Mouse (Mus musculus): ENCODE results near the gene Mmp17. TPM values are rescaled to one million over a fixed set of nuclear protein-coding genes. Genes with fewer than 3 reads are reported as not detected.

The Mmp17 gene
- polyA plus RNA-seq, 1 experiment from 2014 or later, result 7.3 TPM

DNA sequence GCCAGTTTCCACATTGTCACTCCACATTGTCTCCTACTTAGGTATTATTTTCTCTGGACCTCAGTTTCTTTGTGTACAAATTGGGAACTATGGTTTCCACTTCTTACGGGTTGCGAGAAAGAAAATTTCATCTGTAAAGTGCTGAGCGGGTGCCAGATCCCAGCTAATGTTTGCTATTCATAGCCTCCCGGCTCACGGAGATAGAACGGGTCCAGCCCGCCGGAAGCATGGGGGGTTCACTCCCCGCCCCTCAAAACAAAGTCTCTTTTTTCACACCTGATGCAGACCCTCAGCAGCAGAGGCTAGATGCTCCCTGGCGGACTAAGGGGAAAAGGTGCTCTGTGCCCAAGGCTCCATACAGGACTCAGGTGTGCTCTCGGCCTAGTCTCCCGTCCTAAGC is 638 bp upstream of the Mmp17 start:
- H3K9ac ChIP-seq, result peak overlapping the region; percentile 93
- WGBS, result 6% methylated on average over 12 of the region's 12 CpGs
- DNase-seq (ENCODE audit: low spot score) (peak; percentile 36), ATAC-seq (ENCODE audit: low FRiP score) (no peak)
- peaks cover 23% of the 10 kb centered on the region for H3K4me1 ChIP-seq (replicated peaks; ENCODE audit: control insufficient read depth, insufficient read depth, low read length)
- peak overlapping the region; percentile 100 for H3K4me2 ChIP-seq (replicated peaks)
- H3K36me3 ChIP-seq (replicated peaks; ENCODE audit: control insufficient read depth, insufficient read depth), result no peaks in the 10 kb centered on the region
- no peak overlapping the region for H3K27ac ChIP-seq
- peaks cover 22% of the 10 kb centered on the region for H3K27me3 ChIP-seq (ENCODE audit: control insufficient read depth, insufficient read depth, low read length)
- peak overlapping the region; percentile 91 for H3K4me3 ChIP-seq (replicated peaks; ENCODE audit: low read length)
- no peaks in the 10 kb centered on the region for H3K9me3 ChIP-seq (ENCODE audit: control insufficient read depth, low read length)

DNA sequence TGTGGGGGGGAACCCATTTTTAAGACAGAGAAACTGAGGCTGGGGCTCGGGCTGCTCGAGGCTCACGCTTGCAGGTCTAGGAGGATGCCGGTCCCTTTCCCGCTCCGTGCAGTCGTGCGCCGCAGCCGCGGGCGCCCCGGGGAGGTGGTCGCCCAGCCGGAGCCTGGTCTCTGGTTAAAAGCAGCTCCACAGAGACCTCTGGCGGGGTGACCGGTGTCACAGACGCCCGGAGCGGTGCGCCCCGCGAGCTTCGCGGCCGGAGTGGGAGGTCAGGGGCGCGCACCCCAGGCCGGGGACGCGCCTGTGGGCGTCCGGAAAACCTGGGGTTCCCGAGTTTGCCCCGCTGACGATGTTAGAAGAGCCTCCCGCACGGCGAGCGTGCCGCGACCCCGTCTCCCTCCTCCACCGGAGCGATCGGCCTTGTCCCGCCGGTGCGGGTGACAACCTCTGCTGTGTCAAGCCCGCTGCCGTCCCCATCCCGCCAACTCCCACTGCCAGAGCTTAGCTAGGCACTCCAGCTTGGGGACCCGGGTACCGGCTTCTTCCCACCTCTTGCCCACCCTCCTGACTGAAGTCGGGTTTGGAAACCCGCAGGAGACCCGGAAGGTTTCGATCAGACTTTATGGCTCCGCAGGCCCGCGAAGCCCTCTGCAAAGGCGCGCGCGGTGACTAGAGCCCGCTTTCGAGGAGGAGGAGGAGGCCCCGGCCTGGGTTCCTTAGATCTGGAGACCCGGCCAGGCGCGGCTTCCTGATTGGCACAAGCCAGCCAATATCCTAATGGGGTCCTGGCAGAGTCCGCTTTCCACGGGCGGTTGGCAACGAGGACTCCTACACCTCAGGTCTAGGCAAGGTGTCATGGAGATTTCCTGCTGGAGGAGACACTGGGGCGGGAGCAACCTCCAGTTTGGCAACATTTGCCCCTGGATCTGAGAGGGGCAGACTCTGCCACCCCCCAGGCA is 893 bp downstream of the Mmp17 start:
- ATAC-seq (ENCODE audit: low FRiP score) (peak; percentile 14; the same call in 1 of the 2 replicates), DNase-seq (ENCODE audit: low spot score) (peak; percentile 43)
- WGBS, result under 1% methylated on average over 76 of the region's 76 CpGs
- H3K27me3 ChIP-seq (ENCODE audit: control insufficient read depth, insufficient read depth, low read length), result peaks cover 22% of the 10 kb centered on the region
- H3K4me1 ChIP-seq (replicated peaks; ENCODE audit: control insufficient read depth, insufficient read depth, low read length), result peaks cover 20% of the 10 kb centered on the region
- peak overlapping the region; percentile 100 for H3K4me2 ChIP-seq (replicated peaks)
- H3K27ac ChIP-seq, result peak overlapping the region; percentile 67
- H3K9me3 ChIP-seq (ENCODE audit: control insufficient read depth, low read length), result no peaks in the 10 kb centered on the region
- H3K4me3 ChIP-seq (replicated peaks; ENCODE audit: low read length), result peak overlapping the region; percentile 91
- no peaks in the 10 kb centered on the region for H3K36me3 ChIP-seq (replicated peaks; ENCODE audit: control insufficient read depth, insufficient read depth)
- peak overlapping the region; percentile 93 for H3K9ac ChIP-seq

DNA sequence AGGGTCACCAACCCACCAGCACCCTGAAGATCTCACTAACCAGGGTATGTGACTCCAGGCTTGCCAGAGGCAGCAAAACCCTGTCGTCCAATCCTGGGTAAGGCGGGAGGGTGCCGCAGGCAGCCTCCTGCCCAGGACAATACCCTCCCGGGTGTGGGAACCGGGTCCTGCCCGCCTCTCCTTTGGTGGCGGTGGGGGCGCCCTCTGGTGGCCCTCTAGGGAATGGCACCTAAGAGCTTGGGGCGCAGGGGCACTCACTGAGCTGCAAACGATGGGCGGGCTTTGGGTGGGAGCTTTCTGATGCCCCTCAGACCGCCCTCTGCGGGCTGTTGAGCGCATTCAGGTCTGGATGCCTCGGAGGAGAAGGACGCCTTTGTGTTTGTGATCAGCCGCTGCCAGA is 2.0 kb downstream of the Mmp17 start:
- 0% methylated on average over 16 of the region's 17 CpGs for WGBS
- Histone ChIP-seq H3K9ac (peak overlapping the region; percentile 52), H3K27ac (peak overlapping the region; percentile 10; the same call in 1 of the 2 replicates), H3K4me3 (replicated peaks; ENCODE audit: low read length) (peak overlapping the region; percentile 91), H3K4me1 (replicated peaks; ENCODE audit: control insufficient read depth, insufficient read depth, low read length) (peaks cover 25% of the 10 kb centered on the region), H3K4me2 (replicated peaks) (peak overlapping the region; percentile 100), H3K36me3 (replicated peaks; ENCODE audit: control insufficient read depth, insufficient read depth) (no peaks in the 10 kb centered on the region), H3K9me3 (ENCODE audit: control insufficient read depth, low read length) (no peaks in the 10 kb centered on the region), H3K27me3 (ENCODE audit: control insufficient read depth, insufficient read depth, low read length) (peaks cover 22% of the 10 kb centered on the region)
- DNase-seq (ENCODE audit: low spot score) (peak; percentile 91), ATAC-seq (ENCODE audit: low FRiP score) (peak; percentile 54)

DNA sequence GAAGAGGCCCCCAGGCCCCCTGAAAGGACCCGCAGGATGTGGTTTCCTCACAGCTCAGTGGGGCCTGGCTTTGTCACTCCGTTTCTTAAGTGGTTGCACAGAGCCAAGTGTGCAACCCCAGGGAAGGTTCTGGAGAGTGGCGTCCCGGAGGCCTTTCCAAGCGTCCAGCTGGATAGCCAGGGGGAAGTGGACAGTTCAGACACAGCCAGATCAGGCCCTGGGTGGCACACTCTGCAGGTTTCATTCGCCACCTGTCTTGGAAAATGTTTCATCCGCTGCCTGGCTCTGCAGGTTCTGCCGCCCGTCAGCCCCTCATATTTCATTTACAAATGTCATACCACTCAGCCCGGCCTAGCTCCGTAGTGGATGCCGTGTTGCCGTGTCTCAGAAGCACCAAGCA is 2.5 kb downstream of the Mmp17 start:
- 0 out of 2 replicates have a peak, but pooled peaks have one; percentile 2 for ATAC-seq (ENCODE audit: low FRiP score)
- H3K27me3 ChIP-seq (ENCODE audit: control insufficient read depth, insufficient read depth, low read length), result peaks cover 22% of the 10 kb centered on the region

DNA sequence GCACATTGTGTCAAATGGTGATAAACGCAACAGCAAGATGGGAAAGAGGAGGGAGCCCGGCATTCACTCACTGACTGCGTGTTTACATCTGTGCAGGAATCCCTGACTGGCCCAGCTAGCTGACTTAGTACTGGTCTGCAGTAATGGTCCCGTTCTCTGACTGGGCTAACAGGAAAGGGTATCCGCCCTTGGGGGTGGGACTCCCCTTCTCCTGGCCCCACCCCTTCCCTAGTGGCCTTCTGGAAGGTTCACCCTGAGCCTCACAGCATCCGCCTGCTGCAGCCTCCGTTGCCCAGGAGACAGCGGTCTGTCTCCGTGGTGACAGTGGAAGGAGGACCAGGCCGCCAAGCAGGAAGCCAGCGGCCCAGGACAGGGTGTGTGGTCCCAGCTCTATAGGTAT is 6.9 kb downstream of the Mmp17 start:
- Histone ChIP-seq H3K9ac (no peak overlapping the region), H3K4me1 (replicated peaks; ENCODE audit: control insufficient read depth, insufficient read depth, low read length) (peaks cover 18% of the 10 kb centered on the region), H3K9me3 (ENCODE audit: control insufficient read depth, low read length) (no peaks in the 10 kb centered on the region), H3K27ac (no peak overlapping the region), H3K36me3 (replicated peaks; ENCODE audit: control insufficient read depth, insufficient read depth) (no peaks in the 10 kb centered on the region), H3K27me3 (ENCODE audit: control insufficient read depth, insufficient read depth, low read length) (no peaks in the 10 kb centered on the region), H3K4me2 (replicated peaks) (0 out of 2 replicates have a peak overlapping the region, but pooled peaks have one; percentile 3), H3K4me3 (replicated peaks; ENCODE audit: low read length) (no peak overlapping the region)
- WGBS, result 9% methylated on average over 11 of the region's 11 CpGs
- peak; percentile 52; the same call in 1 of the 2 replicates for ATAC-seq (ENCODE audit: low FRiP score)
- no peak for DNase-seq (ENCODE audit: low spot score)

More for the DNA sequence above, 2.5 kb downstream of the Mmp17 start:
- Histone ChIP-seq H3K27ac (peak overlapping the region; percentile 10), H3K4me1 (replicated peaks; ENCODE audit: control insufficient read depth, insufficient read depth, low read length) (peaks cover 30% of the 10 kb centered on the region), H3K9ac (peak overlapping the region; percentile 52), H3K4me3 (replicated peaks; ENCODE audit: low read length) (peak overlapping the region; percentile 91), H3K36me3 (replicated peaks; ENCODE audit: control insufficient read depth, insufficient read depth) (no peaks in the 10 kb centered on the region), H3K4me2 (replicated peaks) (peak overlapping the region; percentile 100), H3K9me3 (ENCODE audit: control insufficient read depth, low read length) (no peaks in the 10 kb centered on the region)
- no peak for DNase-seq (ENCODE audit: low spot score)
- 43% methylated on average over 13 of the region's 13 CpGs for WGBS

DNA sequence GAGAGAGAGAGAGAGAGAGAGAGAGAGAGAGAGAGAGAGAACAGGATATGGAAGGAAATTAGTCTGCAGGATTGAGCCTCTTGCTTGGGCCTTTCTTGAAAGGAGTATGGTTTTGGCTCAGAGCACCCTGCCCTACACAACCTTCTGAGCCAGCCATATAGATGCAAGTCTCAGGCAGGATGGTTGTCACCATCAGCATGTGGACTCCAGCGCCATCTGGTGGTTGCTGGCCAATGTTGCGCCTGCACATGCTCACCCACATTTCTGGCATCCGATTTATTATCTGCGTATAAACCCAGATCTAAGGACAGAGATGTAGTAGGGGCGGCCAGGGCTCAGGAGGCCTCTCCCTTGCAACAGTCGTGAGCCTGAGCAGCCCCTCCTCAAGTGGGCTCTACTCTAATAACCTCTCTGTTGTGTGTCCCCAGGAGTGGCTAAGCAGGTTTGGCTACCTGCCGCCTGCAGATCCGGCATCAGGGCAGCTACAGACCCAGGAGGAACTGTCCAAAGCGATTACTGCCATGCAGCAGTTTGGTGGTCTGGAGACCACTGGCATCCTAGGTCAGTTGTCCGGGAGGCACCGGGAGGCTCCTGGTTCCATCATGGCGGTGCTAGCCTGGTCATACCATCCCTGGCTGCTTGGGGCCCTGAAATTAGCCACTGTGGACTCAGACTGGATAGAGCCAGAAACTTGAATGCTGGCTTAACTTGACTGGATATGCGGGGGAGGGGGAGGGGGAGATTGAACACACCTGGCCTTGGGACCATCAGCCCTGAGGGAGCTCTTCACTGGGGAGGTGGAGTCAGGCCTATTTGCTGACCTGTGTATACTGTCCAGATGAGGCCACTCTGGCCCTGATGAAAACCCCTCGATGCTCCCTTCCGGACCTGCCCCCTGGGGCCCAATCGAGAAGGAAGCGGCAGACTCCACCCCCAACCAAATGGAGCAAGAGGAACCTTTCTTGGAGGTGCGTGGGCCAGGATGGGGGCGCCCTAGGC is 10.4 kb downstream of the Mmp17 start:
- Histone ChIP-seq H3K4me3 (replicated peaks; ENCODE audit: low read length) (no peak overlapping the region), H3K9me3 (ENCODE audit: control insufficient read depth, low read length) (no peaks in the 10 kb centered on the region), H3K27me3 (ENCODE audit: control insufficient read depth, insufficient read depth, low read length) (no peaks in the 10 kb centered on the region), H3K36me3 (replicated peaks; ENCODE audit: control insufficient read depth, insufficient read depth) (peaks cover 16% of the 10 kb centered on the region; the same call in 1 of the 2 replicates), H3K4me1 (replicated peaks; ENCODE audit: control insufficient read depth, insufficient read depth, low read length) (peaks cover 12% of the 10 kb centered on the region), H3K9ac (no peak overlapping the region), H3K27ac (no peak overlapping the region), H3K4me2 (replicated peaks) (no peak overlapping the region)
- peak; percentile 95 for DNase-seq (ENCODE audit: low spot score)
- ATAC-seq (ENCODE audit: low FRiP score), result peak; percentile 35; the same call in 1 of the 2 replicates
- WGBS, result 45% methylated on average over 19 of the region's 19 CpGs

DNA sequence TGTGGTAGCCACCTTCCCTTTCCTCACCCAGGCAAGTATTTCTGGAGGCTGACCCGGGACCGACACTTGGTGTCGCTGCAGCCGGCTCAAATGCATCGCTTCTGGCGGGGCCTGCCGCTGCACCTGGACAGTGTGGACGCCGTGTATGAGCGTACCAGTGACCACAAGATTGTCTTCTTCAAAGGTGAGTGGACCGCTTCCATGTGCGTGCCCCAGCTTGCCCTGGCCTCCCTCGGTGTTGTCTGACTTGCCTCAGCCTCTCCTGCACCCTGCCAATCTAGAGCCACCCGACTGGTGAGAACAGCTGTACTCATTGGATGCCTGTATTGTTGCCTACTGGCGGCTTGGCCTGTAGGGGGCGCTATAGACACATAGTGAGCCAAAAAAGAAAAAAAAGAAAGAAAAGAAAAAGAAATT is 18.1 kb downstream of the Mmp17 start:
- DNase-seq (ENCODE audit: low spot score) (no peak), ATAC-seq (ENCODE audit: low FRiP score) (no peak)
- Histone ChIP-seq H3K4me2 (replicated peaks) (no peak overlapping the region), H3K27ac (no peak overlapping the region), H3K4me1 (replicated peaks; ENCODE audit: control insufficient read depth, insufficient read depth, low read length) (no peaks in the 10 kb centered on the region), H3K9ac (no peak overlapping the region), H3K9me3 (ENCODE audit: control insufficient read depth, low read length) (no peaks in the 10 kb centered on the region), H3K36me3 (replicated peaks; ENCODE audit: control insufficient read depth, insufficient read depth) (peaks cover 12% of the 10 kb centered on the region), H3K27me3 (ENCODE audit: control insufficient read depth, insufficient read depth, low read length) (no peaks in the 10 kb centered on the region), H3K4me3 (replicated peaks; ENCODE audit: low read length) (no peak overlapping the region)
- 41% methylated on average over 16 of the region's 16 CpGs for WGBS

DNA sequence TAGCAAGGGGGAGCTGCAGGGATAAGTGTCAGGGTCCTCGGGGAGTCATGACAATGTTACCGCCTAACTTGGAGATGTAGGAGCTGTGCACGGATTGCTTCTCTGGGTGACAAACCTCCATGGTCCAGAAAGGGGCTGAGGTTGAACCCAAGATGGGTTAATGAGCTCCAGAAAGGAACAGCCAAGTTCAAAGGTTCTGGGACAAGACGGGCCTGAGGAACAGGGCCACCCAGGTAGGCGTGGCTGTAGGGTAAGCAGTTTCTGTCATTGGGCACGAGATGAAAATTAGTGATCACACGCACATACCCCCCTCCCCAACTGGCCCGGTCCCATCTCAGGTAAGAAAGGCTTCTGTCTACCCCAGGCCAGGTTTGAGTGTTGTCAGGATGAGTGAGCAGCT is 23.5 kb downstream of the Mmp17 start:
- no peak overlapping the region for H3K27ac ChIP-seq
- WGBS, result 84% methylated on average over 8 of the region's 8 CpGs

More for the DNA sequence above, 23.5 kb downstream of the Mmp17 start:
- Histone ChIP-seq H3K4me2 (replicated peaks) (no peak overlapping the region), H3K4me3 (replicated peaks; ENCODE audit: low read length) (no peak overlapping the region), H3K36me3 (replicated peaks; ENCODE audit: control insufficient read depth, insufficient read depth) (peaks cover 4% of the 10 kb centered on the region; the same call in 1 of the 2 replicates), H3K9ac (no peak overlapping the region), H3K27me3 (ENCODE audit: control insufficient read depth, insufficient read depth, low read length) (no peaks in the 10 kb centered on the region), H3K4me1 (replicated peaks; ENCODE audit: control insufficient read depth, insufficient read depth, low read length) (no peaks in the 10 kb centered on the region), H3K9me3 (ENCODE audit: control insufficient read depth, low read length) (no peaks in the 10 kb centered on the region)
- no peak for DNase-seq (ENCODE audit: low spot score)
- no peak for ATAC-seq (ENCODE audit: low FRiP score)
